Mouse (Mus musculus): ENCODE measurements around the gene Igfbp7. TPM values are rescaled to one million over a fixed set of nuclear protein-coding genes. Genes with fewer than 3 reads are reported as not detected.
A peak's percentile ranks its signal among the peaks of the same experiment; 100 is the strongest.
"Not testable (repeated sequence)": the region's sequence is repeated elsewhere in the genome, so short reads cannot be mapped to it uniquely, and the experiment has no call there.

Igfbp7 gene
- polyA plus RNA-seq, 1 experiment, result 4,855 TPM

GRCm38 (mm10) chr5:77430049-77430448 is 22.2 kb upstream of the Igfbp7 start:
- Histone ChIP-seq H3K27me3 (replicated peaks; ENCODE audit: control insufficient read depth, insufficient read depth, low read length) (no peaks in the 10 kb centered on the region), H3K36me3 (ENCODE audit: control insufficient read depth, insufficient read depth, low read length) (no peaks in the 10 kb centered on the region), H3K4me3 (ENCODE audit: insufficient read depth, low read depth, low read length) (no peak overlapping the region), H3K27ac (ENCODE audit: insufficient read depth, low read depth, low read length) (no peak overlapping the region), H3K4me1 (ENCODE audit: control insufficient read depth, insufficient read depth, low read length) (peaks cover 22% of the 10 kb centered on the region; the same call in 1 of the 2 replicates)
- TF ChIP-seq CTCF (conservative IDR thresholded peaks at IDR 0.05; ENCODE audit: insufficient read depth, insufficient read length, low read depth, low read length) (no peak), POLR2A (IDR thresholded peaks at IDR 0.05; ENCODE audit: low read depth, low read length) (no peak)
- WGBS, result 79% methylated on average over 4 of the region's 4 CpGs
- DNase-seq, result no peak

- Histone ChIP-seq H3K4me1 (ENCODE audit: control insufficient read depth, insufficient read depth, low read length) (peaks cover 12% of the 10 kb centered on the region; the same call in 1 of the 2 replicates), H3K27me3 (replicated peaks; ENCODE audit: control insufficient read depth, insufficient read depth, low read length) (no peaks in the 10 kb centered on the region), H3K27ac (ENCODE audit: insufficient read depth, low read depth, low read length) (no peak overlapping the region), H3K4me3 (ENCODE audit: insufficient read depth, low read depth, low read length) (no peak overlapping the region), H3K36me3 (ENCODE audit: control insufficient read depth, insufficient read depth, low read length) (no peaks in the 10 kb centered on the region)
- WGBS, result 55% methylated on average over 4 of the region's 4 CpGs
- no peak for TF ChIP-seq CTCF (conservative IDR thresholded peaks at IDR 0.05; ENCODE audit: insufficient read depth, insufficient read length, low read depth, low read length)
- TF ChIP-seq POLR2A (IDR thresholded peaks at IDR 0.05; ENCODE audit: low read depth, low read length), result no peak
- DNase-seq, result peak; percentile 85
These were observed 20.7 kb upstream of the Igfbp7 start for GRCm38 (mm10) chr5:77428526-77428925.

- Histone ChIP-seq H3K4me1 (ENCODE audit: control insufficient read depth, insufficient read depth, low read length) (peaks cover 10% of the 10 kb centered on the region; the same call in 1 of the 2 replicates), H3K27ac (ENCODE audit: insufficient read depth, low read depth, low read length) (no peak overlapping the region), H3K4me3 (ENCODE audit: insufficient read depth, low read depth, low read length) (no peak overlapping the region), H3K27me3 (replicated peaks; ENCODE audit: control insufficient read depth, insufficient read depth, low read length) (no peaks in the 10 kb centered on the region), H3K36me3 (ENCODE audit: control insufficient read depth, insufficient read depth, low read length) (no peaks in the 10 kb centered on the region)
- DNase-seq, result no peak
- no peak for TF ChIP-seq CTCF (conservative IDR thresholded peaks at IDR 0.05; ENCODE audit: insufficient read depth, insufficient read length, low read depth, low read length)
- TF ChIP-seq POLR2A (IDR thresholded peaks at IDR 0.05; ENCODE audit: low read depth, low read length), result no peak
- WGBS, result 90% methylated on average over 5 of the region's 5 CpGs
These were observed 20.1 kb upstream of the Igfbp7 start for GRCm38 (mm10) chr5:77427986-77428385.

- WGBS, result 77% methylated on average over 7 of the region's 7 CpGs
- TF ChIP-seq POLR2A (IDR thresholded peaks at IDR 0.05; ENCODE audit: low read depth, low read length) (no peak), CTCF (conservative IDR thresholded peaks at IDR 0.05; ENCODE audit: insufficient read depth, insufficient read length, low read depth, low read length) (no peak)
These were observed 18.1 kb upstream of the Igfbp7 start for GRCm38 (mm10) chr5:77425721-77426500.

DNA sequence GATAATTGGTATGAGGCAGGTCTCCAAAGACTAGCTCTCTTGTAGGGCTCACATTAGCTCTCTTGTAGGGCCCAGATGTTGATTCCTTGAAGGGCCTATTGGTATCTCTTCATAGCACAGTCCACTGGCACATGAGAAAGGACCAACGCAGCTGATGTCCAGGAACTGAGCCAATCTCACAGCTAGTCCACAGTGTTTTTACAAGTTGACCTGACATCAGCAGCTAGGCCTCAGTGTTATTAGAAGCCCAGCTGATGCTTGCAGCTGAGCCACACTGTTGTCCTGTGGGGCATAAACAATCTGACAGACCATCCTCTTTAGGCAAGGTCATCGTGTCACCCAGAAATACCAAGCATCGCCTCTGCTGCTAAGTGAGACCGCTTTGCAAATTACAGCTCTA is 11.7 kb upstream of the Igfbp7 start:
- not testable (repeated sequence) for H3K27me3 ChIP-seq (replicated peaks; ENCODE audit: control insufficient read depth, insufficient read depth, low read length); H3K4me3 ChIP-seq (ENCODE audit: insufficient read depth, low read depth, low read length); H3K4me1 ChIP-seq (ENCODE audit: control insufficient read depth, insufficient read depth, low read length); H3K27ac ChIP-seq (ENCODE audit: insufficient read depth, low read depth, low read length); H3K36me3 ChIP-seq (ENCODE audit: control insufficient read depth, insufficient read depth, low read length)
- DNase-seq, result peak; percentile 19
- WGBS, result 75% methylated on average over 4 of the region's 4 CpGs

More at GRCm38 (mm10) chr5:77425721-77426500, 18.1 kb upstream of the Igfbp7 start:
- Histone ChIP-seq H3K36me3 (ENCODE audit: control insufficient read depth, insufficient read depth, low read length) (no peaks in the 10 kb centered on the region), H3K27ac (ENCODE audit: insufficient read depth, low read depth, low read length) (no peak overlapping the region), H3K4me1 (ENCODE audit: control insufficient read depth, insufficient read depth, low read length) (peaks cover 3% of the 10 kb centered on the region; the same call in 1 of the 2 replicates), H3K27me3 (replicated peaks; ENCODE audit: control insufficient read depth, insufficient read depth, low read length) (no peaks in the 10 kb centered on the region), H3K4me3 (ENCODE audit: insufficient read depth, low read depth, low read length) (no peak overlapping the region)
- no peak for DNase-seq

DNA sequence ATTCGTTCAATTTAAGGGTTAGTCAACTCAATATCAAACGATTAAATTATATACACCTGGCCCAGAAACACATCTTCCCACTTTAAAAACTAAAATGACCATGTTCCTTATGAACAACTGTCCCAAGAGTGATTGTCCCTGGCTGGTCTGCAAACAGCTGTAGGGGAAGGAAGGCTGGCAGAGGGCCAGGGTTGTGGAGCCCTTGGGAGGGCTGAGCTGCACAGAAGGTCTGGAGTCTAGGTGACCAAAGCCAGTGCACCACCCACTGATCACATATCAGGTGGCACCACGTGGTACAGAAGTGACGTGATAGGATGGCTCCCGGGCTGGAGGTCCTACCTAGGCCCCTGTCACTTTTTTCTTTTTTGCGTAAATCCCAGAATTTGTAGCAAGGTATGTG is 8.2 kb upstream of the Igfbp7 start:
- H3K4me3 ChIP-seq (ENCODE audit: insufficient read depth, low read depth, low read length), result no peak overlapping the region
- 86% methylated on average over 6 of the region's 6 CpGs for WGBS
- DNase-seq, result no peak
- no peak overlapping the region for H3K27ac ChIP-seq (ENCODE audit: insufficient read depth, low read depth, low read length)
- H3K36me3 ChIP-seq (ENCODE audit: control insufficient read depth, insufficient read depth, low read length), result no peaks in the 10 kb centered on the region
- H3K27me3 ChIP-seq (replicated peaks; ENCODE audit: control insufficient read depth, insufficient read depth, low read length), result no peaks in the 10 kb centered on the region
- H3K4me1 ChIP-seq (ENCODE audit: control insufficient read depth, insufficient read depth, low read length), result no peaks in the 10 kb centered on the region
- TF ChIP-seq POLR2A (IDR thresholded peaks at IDR 0.05; ENCODE audit: low read depth, low read length), result no peak
- TF ChIP-seq CTCF (conservative IDR thresholded peaks at IDR 0.05; ENCODE audit: insufficient read depth, insufficient read length, low read depth, low read length), result no peak

DNA sequence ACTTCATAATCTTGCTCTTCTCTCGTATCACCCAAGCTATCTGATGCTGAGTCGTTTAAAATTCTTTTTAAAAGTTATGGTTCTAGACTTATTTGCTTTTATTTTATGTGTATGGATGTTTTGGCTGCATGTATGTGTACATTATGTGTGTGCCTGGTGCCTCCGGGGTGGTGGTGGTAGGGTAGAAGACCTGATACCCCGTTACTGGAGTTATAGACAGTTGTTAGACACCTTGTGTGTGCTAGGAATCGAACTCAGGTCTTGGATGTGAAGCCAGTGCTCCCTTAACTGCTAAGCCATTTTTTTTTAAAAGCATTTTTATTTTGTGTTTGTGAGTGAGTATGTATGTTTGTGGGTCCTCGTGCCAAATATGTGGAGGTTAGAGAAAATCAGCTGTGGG is 689 bp upstream of the Igfbp7 start:
- no peaks in the 10 kb centered on the region for H3K36me3 ChIP-seq (ENCODE audit: control insufficient read depth, insufficient read depth, low read length)
- H3K27ac ChIP-seq (ENCODE audit: insufficient read depth, low read depth, low read length), result no peak overlapping the region
- TF ChIP-seq POLR2A (IDR thresholded peaks at IDR 0.05; ENCODE audit: low read depth, low read length) (no peak), CTCF (conservative IDR thresholded peaks at IDR 0.05; ENCODE audit: insufficient read depth, insufficient read length, low read depth, low read length) (no peak)
- no peak overlapping the region for H3K4me3 ChIP-seq (ENCODE audit: insufficient read depth, low read depth, low read length)
- DNase-seq, result no peak
- H3K4me1 ChIP-seq (ENCODE audit: control insufficient read depth, insufficient read depth, low read length), result peaks cover 10% of the 10 kb centered on the region; the same call in 1 of the 2 replicates
- no peaks in the 10 kb centered on the region for H3K27me3 ChIP-seq (replicated peaks; ENCODE audit: control insufficient read depth, insufficient read depth, low read length)
- WGBS, result 87% methylated on average over 6 of the region's 6 CpGs
